Mouse (Mus musculus) heart, embryonic 10.5 days (tissue): ENCODE results near the gene Fam228a. TPM values are rescaled to one million over a fixed set of nuclear protein-coding genes. Genes with fewer than 3 reads are reported as not detected.
"Not testable (repeated sequence)": the region's sequence is repeated elsewhere in the genome, so short reads cannot be mapped to it uniquely, and the experiment has no call there.

ENCODE experiments used
- DNase-seq: peaks from one replicate; pipeline ENCODE4 v3.0.0-alpha.2; 2017; ENCODE audit warnings: low spot score
- H3K27ac ChIP-seq: fragments of 300-500 bp; sonication (generic); 2 replicates; pipeline ENCODE4 v1.5.1; 2016; ENCODE audit warnings: mild to moderate bottlenecking
- H3K27me3 ChIP-seq: fragments of 300-500 bp; sonication (generic); 2 replicates; pipeline ENCODE4 v1.6.1; 2016; ENCODE audit warnings: mild to moderate bottlenecking; ENCODE audit not compliant: poor library complexity, insufficient read depth, severe bottlenecking
- H3K36me3 ChIP-seq: fragments of 300-500 bp; sonication (generic); 2 replicates; pipeline ENCODE4 v1.6.1; 2016; ENCODE audit warnings: mild to moderate bottlenecking, moderate library complexity
- H3K4me1 ChIP-seq: fragments of 300-500 bp; sonication (generic); 2 replicates; pipeline ENCODE4 v1.6.1; 2016; ENCODE audit warnings: mild to moderate bottlenecking
- H3K4me3 ChIP-seq: fragments of 300-500 bp; sonication (generic); 2 replicates; pipeline ENCODE4 v1.5.1; 2016; ENCODE audit warnings: mild to moderate bottlenecking, moderate library complexity
- H3K9me3 ChIP-seq: fragments of 300-500 bp; sonication (generic); 2 replicates; pipeline ENCODE4 v1.6.1; 2016; ENCODE audit warnings: mild to moderate bottlenecking, moderate library complexity
- WGBS: fragments of 180-500 bp; shearing (Covaris S2); methylation state at CpG from one replicate; pipeline ENCODE4 v1.1.7; 2016; 5-methylcytosine and 5-hydroxymethylcytosine counted together
- polyA plus RNA-seq: library from polyadenylated mRNA; unstranded; fragments of >200 nt; fragmentation: Nextera tagmentation; extraction: Ambion mirVana; gene quantifications from 2 replicates; pipeline ENCODE4 v1.2.1, GENCODE M21; 2016

The Fam228a gene
- polyA plus RNA-seq, 1 experiment from 2014 or later, result 0.35 TPM

GRCm38 (mm10) chr12:4708881-4709604 is 29.2 kb downstream of the Fam228a start:
- no peak overlapping the region for H3K27ac ChIP-seq
- 65% methylated on average over 8 of the region's 8 CpGs for whole genome bisulfite sequencing
- peaks cover 17% of the 10 kb centered on the region for H3K4me1 ChIP-seq
- H3K36me3 ChIP-seq, result peaks cover 59% of the 10 kb centered on the region
- DNase-seq, result peak; percentile 62
- H3K4me3 ChIP-seq, result no peak overlapping the region
- no peaks in the 10 kb centered on the region for H3K27me3 ChIP-seq
- no peaks in the 10 kb centered on the region for H3K9me3 ChIP-seq

- H3K27me3 ChIP-seq, result no peaks in the 10 kb centered on the region
- H3K36me3 ChIP-seq, result peaks cover 58% of the 10 kb centered on the region
- 71% methylated on average over 4 of the region's 4 CpGs for WGBS
Measured at GRCm38 (mm10) chr12:4708296-4708695, 29.9 kb downstream of the Fam228a start.

GRCm38 (mm10) chr12:4707488-4708017 is 30.7 kb downstream of the Fam228a start:
- H3K27ac ChIP-seq, result no peak overlapping the region
- WGBS, result 91% methylated on average over 14 of the region's 14 CpGs
- H3K4me3 ChIP-seq, result no peak overlapping the region
- peaks cover 17% of the 10 kb centered on the region for H3K4me1 ChIP-seq
- H3K36me3 ChIP-seq, result peaks cover 53% of the 10 kb centered on the region
- H3K27me3 ChIP-seq, result no peaks in the 10 kb centered on the region
- no peaks in the 10 kb centered on the region for H3K9me3 ChIP-seq
- DNase-seq, result peak; percentile 65

More at GRCm38 (mm10) chr12:4708296-4708695, 29.9 kb downstream of the Fam228a start:
- Histone ChIP-seq H3K4me1 (peaks cover 17% of the 10 kb centered on the region), H3K27ac (no peak overlapping the region), H3K4me3 (no peak overlapping the region), H3K9me3 (no peaks in the 10 kb centered on the region)
- DNase-seq, result no peak

GRCm38 (mm10) chr12:4706901-4707300 is 31.3 kb downstream of the Fam228a start:
- DNase-seq, result peak; percentile 39

GRCm38 (mm10) chr12:4706175-4706574 is 32.1 kb downstream of the Fam228a start:
- DNase-seq, result peak; percentile 54
- no peak overlapping the region for H3K4me3 ChIP-seq
- H3K27ac ChIP-seq, result no peak overlapping the region
- H3K9me3 ChIP-seq, result no peaks in the 10 kb centered on the region
- peaks cover 56% of the 10 kb centered on the region for H3K36me3 ChIP-seq
- 82% methylated on average over 5 of the region's 5 CpGs for WGBS
- H3K27me3 ChIP-seq, result no peaks in the 10 kb centered on the region
- peaks cover 17% of the 10 kb centered on the region for H3K4me1 ChIP-seq

More at GRCm38 (mm10) chr12:4706901-4707300, 31.3 kb downstream of the Fam228a start:
- peaks cover 51% of the 10 kb centered on the region for H3K36me3 ChIP-seq
- H3K4me3 ChIP-seq, result no peak overlapping the region
- H3K27me3 ChIP-seq, result no peaks in the 10 kb centered on the region
- no peaks in the 10 kb centered on the region for H3K9me3 ChIP-seq
- H3K27ac ChIP-seq, result peak overlapping the region; percentile 18; the same call in 1 of the 2 replicates
- H3K4me1 ChIP-seq, result peaks cover 17% of the 10 kb centered on the region
- WGBS, result 83% methylated on average over 10 of the region's 10 CpGs

- DNase-seq, result peak; percentile 75
- not testable (repeated sequence) for H3K4me3 ChIP-seq, H3K27ac ChIP-seq, H3K9me3 ChIP-seq, H3K27me3 ChIP-seq
- WGBS, result 36% methylated on average over 6 of the region's 6 CpGs
- Histone ChIP-seq H3K4me1 (peaks cover 17% of the 10 kb centered on the region), H3K36me3 (peaks cover 60% of the 10 kb centered on the region)
Measured at GRCm38 (mm10) chr12:4705626-4706025, 32.6 kb downstream of the Fam228a start.

- WGBS, result 86% methylated on average over 1 of the region's 1 CpGs
- DNase-seq, result peak; percentile 55
Measured at GRCm38 (mm10) chr12:4694534-4694933, 43.7 kb downstream of the Fam228a start.

GRCm38 (mm10) chr12:4691193-4691592 is 47.0 kb downstream of the Fam228a start:
- peak; percentile 52 for DNase-seq
- WGBS, result 90% methylated on average over 3 of the region's 3 CpGs

More at GRCm38 (mm10) chr12:4694534-4694933, 43.7 kb downstream of the Fam228a start:
- Histone ChIP-seq H3K9me3 (no peaks in the 10 kb centered on the region), H3K4me1 (peaks cover 5% of the 10 kb centered on the region), H3K4me3 (no peak overlapping the region), H3K36me3 (peaks cover 22% of the 10 kb centered on the region), H3K27ac (no peak overlapping the region), H3K27me3 (no peaks in the 10 kb centered on the region)

GRCm38 (mm10) chr12:4689341-4689740 is 48.9 kb downstream of the Fam228a start:
- peak; percentile 63 for DNase-seq
- H3K27ac ChIP-seq, result no peak overlapping the region
- H3K27me3 ChIP-seq, result no peaks in the 10 kb centered on the region
- no peaks in the 10 kb centered on the region for H3K9me3 ChIP-seq
- H3K4me1 ChIP-seq, result peaks cover 5% of the 10 kb centered on the region
- H3K36me3 ChIP-seq, result peaks cover 10% of the 10 kb centered on the region; the same call in 1 of the 2 replicates
- no peak overlapping the region for H3K4me3 ChIP-seq
- WGBS, result 93% methylated on average over 14 of the region's 14 CpGs

More at GRCm38 (mm10) chr12:4691193-4691592, 47.0 kb downstream of the Fam228a start:
- no peak overlapping the region for H3K4me3 ChIP-seq
- no peaks in the 10 kb centered on the region for H3K9me3 ChIP-seq
- peaks cover 10% of the 10 kb centered on the region; the same call in 1 of the 2 replicates for H3K36me3 ChIP-seq
- peaks cover 5% of the 10 kb centered on the region for H3K4me1 ChIP-seq
- H3K27ac ChIP-seq, result no peak overlapping the region
- no peaks in the 10 kb centered on the region for H3K27me3 ChIP-seq

GRCm38 (mm10) chr12:4688386-4688785 is 49.8 kb downstream of the Fam228a start:
- H3K36me3 ChIP-seq, result peaks cover 10% of the 10 kb centered on the region; the same call in 1 of the 2 replicates
- H3K27me3 ChIP-seq, result no peaks in the 10 kb centered on the region
- no peak overlapping the region for H3K27ac ChIP-seq
- peaks cover 7% of the 10 kb centered on the region for H3K4me1 ChIP-seq
- no peak overlapping the region for H3K4me3 ChIP-seq
- 90% methylated on average over 2 of the region's 2 CpGs for WGBS
- no peaks in the 10 kb centered on the region for H3K9me3 ChIP-seq
- DNase-seq, result peak; percentile 71

GRCm38 (mm10) chr12:4685441-4685840 is 52.8 kb downstream of the Fam228a start:
- DNase-seq, result peak; percentile 58
- 70% methylated on average over 4 of the region's 4 CpGs for WGBS
- Histone ChIP-seq H3K9me3 (no peaks in the 10 kb centered on the region), H3K36me3 (peaks cover 10% of the 10 kb centered on the region; the same call in 1 of the 2 replicates), H3K4me3 (no peak overlapping the region), H3K4me1 (peaks cover 11% of the 10 kb centered on the region), H3K27me3 (no peaks in the 10 kb centered on the region), H3K27ac (no peak overlapping the region)

- WGBS, result 13% methylated on average over 4 of the region's 4 CpGs
- H3K27ac ChIP-seq, result peak overlapping the region; percentile 70; the same call in 1 of the 2 replicates
- peak; percentile 91 for DNase-seq
- peaks cover 19% of the 10 kb centered on the region for H3K4me1 ChIP-seq
- H3K27me3 ChIP-seq, result no peaks in the 10 kb centered on the region
- peaks cover 15% of the 10 kb centered on the region for H3K36me3 ChIP-seq
- H3K4me3 ChIP-seq, result peak overlapping the region; percentile 27; the same call in 1 of the 2 replicates
- no peaks in the 10 kb centered on the region for H3K9me3 ChIP-seq
Measured at GRCm38 (mm10) chr12:4679971-4680370, 58.3 kb downstream of the Fam228a start.

GRCm38 (mm10) chr12:4676336-4676735 is 61.9 kb downstream of the Fam228a start:
- DNase-seq, result no peak
- WGBS, result 87% methylated on average over 1 of the region's 1 CpGs
- H3K27ac ChIP-seq, result no peak overlapping the region
- no peaks in the 10 kb centered on the region for H3K27me3 ChIP-seq
- peaks cover 13% of the 10 kb centered on the region for H3K4me1 ChIP-seq
- no peaks in the 10 kb centered on the region for H3K9me3 ChIP-seq
- peaks cover 47% of the 10 kb centered on the region for H3K36me3 ChIP-seq
- H3K4me3 ChIP-seq, result no peak overlapping the region
